Mouse (Mus musculus) hindbrain, embryonic 16.5 days (tissue): Measurements from ENCODE around the gene Lcn3. TPM values are rescaled to one million over a fixed set of nuclear protein-coding genes. Genes with fewer than 3 reads are reported as not detected.
"Not testable (repeated sequence)": the region's sequence is repeated elsewhere in the genome, so short reads cannot be mapped to it uniquely, and the experiment has no call there.

Experiments
- ATAC-seq: fragments of 200-750 bp; cut with Nextera tagmentation; 2 replicates; pipeline ENCODE4 v1.8.0; 2017; ENCODE audit warnings: moderate TSS enrichment, moderate library complexity
- H3K27ac ChIP-seq: fragments of 300-500 bp; sonication (generic); 2 replicates; pipeline ENCODE4 v1.5.1; 2014; ENCODE audit warnings: low read depth, mild to moderate bottlenecking, control low read depth, low read length, moderate library complexity
- H3K27me3 ChIP-seq: fragments of 300-500 bp; sonication (generic); replicated peaks from 2 replicates; pipeline ENCODE4 v1.6.1; 2014; ENCODE audit warnings: low read length; ENCODE audit not compliant: control insufficient read depth, insufficient read depth
- H3K36me3 ChIP-seq: fragments of 300-500 bp; sonication (generic); 2 replicates; pipeline ENCODE4 v1.6.1; 2014; ENCODE audit warnings: mild to moderate bottlenecking, low read length, moderate library complexity, mixed read lengths; ENCODE audit not compliant: control insufficient read depth, insufficient read depth
- H3K4me1 ChIP-seq: fragments of 300-500 bp; sonication (generic); 2 replicates; pipeline ENCODE4 v1.6.1; 2014; ENCODE audit warnings: low read depth, low read length; ENCODE audit not compliant: control insufficient read depth, insufficient read depth
- H3K4me2 ChIP-seq: fragments of 300-500 bp; sonication (generic); 2 replicates; pipeline ENCODE4 v1.6.1; 2014; ENCODE audit warnings: mild to moderate bottlenecking, low read length, control low read depth, moderate library complexity
- H3K4me3 ChIP-seq: fragments of 300-500 bp; sonication (generic); 2 replicates; pipeline ENCODE4 v1.5.1; 2014; ENCODE audit warnings: mild to moderate bottlenecking, low read length, control low read depth, moderate library complexity
- H3K9ac ChIP-seq: fragments of 300-500 bp; sonication (generic); 2 replicates; pipeline ENCODE4 v1.6.1; 2014; ENCODE audit warnings: low read depth, mild to moderate bottlenecking, control low read depth, low read length, moderate library complexity
- H3K9me3 ChIP-seq: fragments of 300-500 bp; sonication (generic); 2 replicates; pipeline ENCODE4 v1.6.1; 2014; ENCODE audit warnings: mild to moderate bottlenecking, low read length, moderate library complexity; ENCODE audit not compliant: control insufficient read depth
- WGBS: fragments of 180-500 bp; shearing (Covaris S2); extraction: QIAGEN DNeasy Blood & Tissue Kit; methylation state at CpG from one replicate; pipeline ENCODE4 v1.1.7; 2014; 5-methylcytosine and 5-hydroxymethylcytosine counted together
- polyA plus RNA-seq: library from polyadenylated mRNA; unstranded; fragments of >200 nt; fragmentation: Nextera tagmentation; extraction: Ambion mirVana; gene quantifications from 2 replicates; pipeline ENCODE4 v1.2.1, GENCODE M21; 2015

Gene Lcn3
- polyA plus RNA-seq, 1 experiment from 2014 or later = not detected

DNA sequence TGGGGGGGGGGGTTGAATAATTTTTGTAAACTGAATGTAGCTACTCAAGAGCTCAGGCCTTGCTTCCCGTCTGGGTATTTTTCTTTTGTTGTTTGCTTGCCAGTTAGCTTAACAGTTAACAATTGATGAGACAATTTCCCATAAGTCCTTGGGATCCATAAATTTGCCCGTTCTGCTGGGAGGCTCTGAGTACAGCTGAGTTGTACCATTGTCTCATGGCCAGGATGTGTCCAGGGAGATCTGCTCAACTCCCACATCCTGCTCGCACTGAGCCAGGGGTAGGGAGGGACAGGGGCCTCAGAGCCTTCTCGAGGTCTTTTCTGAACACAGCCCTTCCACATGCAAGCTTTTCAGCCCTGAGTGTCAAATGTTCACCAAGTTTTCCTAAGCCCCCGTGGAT lies 32.7 kb downstream of the Lcn3 start:
- no peaks in the 10 kb centered on the region for H3K36me3 ChIP-seq
- no peak overlapping the region for H3K4me2 ChIP-seq
- no peaks in the 10 kb centered on the region for H3K27me3 ChIP-seq
- no peaks in the 10 kb centered on the region for H3K9me3 ChIP-seq
- 38% methylated on average over 5 of the region's 5 CpGs for WGBS
- no peak overlapping the region for H3K4me3 ChIP-seq
- ATAC-seq = no peak
- no peak overlapping the region for H3K27ac ChIP-seq
- H3K9ac ChIP-seq = no peak overlapping the region
- H3K4me1 ChIP-seq = no peaks in the 10 kb centered on the region

DNA sequence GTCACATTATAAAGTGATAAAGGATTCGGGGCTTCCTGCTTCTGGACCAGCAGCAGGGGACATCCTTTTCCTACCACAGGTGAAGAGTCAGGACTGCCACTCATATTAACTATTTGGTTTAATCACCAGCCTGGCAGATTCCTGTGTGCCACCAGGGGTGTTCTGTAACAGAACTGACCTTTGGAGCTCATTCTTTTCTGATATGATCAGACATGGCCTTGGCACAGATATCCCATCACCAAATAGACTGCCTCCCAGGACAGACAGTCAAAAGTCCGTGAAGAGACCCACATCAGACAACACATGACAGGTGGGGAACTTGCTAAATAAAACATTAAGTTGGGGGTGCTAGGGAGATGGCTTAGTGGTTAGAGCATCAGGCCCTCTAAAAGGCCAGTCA lies 46.3 kb downstream of the Lcn3 start:
- Histone ChIP-seq H3K4me2 (no peak overlapping the region), H3K9ac (no peak overlapping the region), H3K4me1 (no peaks in the 10 kb centered on the region), H3K36me3 (no peaks in the 10 kb centered on the region), H3K4me3 (no peak overlapping the region), H3K27ac (no peak overlapping the region), H3K27me3 (no peaks in the 10 kb centered on the region), H3K9me3 (no peaks in the 10 kb centered on the region)
- ATAC-seq = no peak
- WGBS = 63% methylated on average over 2 of the region's 2 CpGs

- Histone ChIP-seq H3K9me3 (no peaks in the 10 kb centered on the region), H3K4me2 (no peak overlapping the region), H3K4me3 (no peak overlapping the region), H3K4me1 (no peaks in the 10 kb centered on the region), H3K27me3 (no peaks in the 10 kb centered on the region), H3K36me3 (no peaks in the 10 kb centered on the region), H3K27ac (no peak overlapping the region), H3K9ac (no peak overlapping the region)
- 84% methylated on average over 5 of the region's 5 CpGs for WGBS
- ATAC-seq = no peak
These were observed 48.0 kb downstream of the Lcn3 start for GRCm38 (mm10) chr2:25813364-25813763.

- H3K36me3 ChIP-seq, H3K4me3 ChIP-seq, ATAC-seq, H3K27ac ChIP-seq, H3K9me3 ChIP-seq, H3K27me3 ChIP-seq, H3K4me2 ChIP-seq, H3K4me1 ChIP-seq, H3K9ac ChIP-seq: not testable (repeated sequence)
- 79% methylated on average over 1 of the region's 1 CpGs for WGBS
These were observed 50.4 kb downstream of the Lcn3 start, which contains the start of gene Glt6d1 for GRCm38 (mm10) chr2:25815748-25816147. Glt6d1 (minus strand) TSS chr2:25815848.

Other genes with a start within 250 kb of the Lcn3 start
- gene Traf2, start 218.6 kb upstream of the Lcn3 start, polyA plus RNA-seq = 16.8 and 17.8 TPM in 2 replicates
- 384 and 413 TPM in 2 replicates for gene Edf1, start 207.7 kb upstream of the Lcn3 start, polyA plus RNA-seq
- gene Mamdc4, start 190.7 kb upstream of the Lcn3 start, polyA plus RNA-seq = 1.8 and 3.7 TPM in 2 replicates
- 164 and 178 TPM in 2 replicates for gene Phpt1, start 190.3 kb upstream of the Lcn3 start, polyA plus RNA-seq
- 12.0 and 15.1 TPM in 2 replicates for gene Ajm1, start 183.8 kb upstream of the Lcn3 start, polyA plus RNA-seq
- 65.3 and 71.8 TPM in 2 replicates for gene Rabl6, start 157.0 kb upstream of the Lcn3 start, polyA plus RNA-seq
- 0.13 and 0.34 TPM in 2 replicates for gene Ccdc183, start 147.9 kb upstream of the Lcn3 start, polyA plus RNA-seq
- 54.6 and 66.8 TPM in 2 replicates for gene Tmem141, start 143.6 kb upstream of the Lcn3 start, polyA plus RNA-seq
- 4.6 and 4.8 TPM in 2 replicates for gene Fcna, start 137.5 kb upstream of the Lcn3 start, polyA plus RNA-seq
- not detected in 2 replicates for gene Lcn8, start 112.4 kb upstream of the Lcn3 start, polyA plus RNA-seq
- not detected in 2 replicates for gene Lcn5, start 107.6 kb upstream of the Lcn3 start, polyA plus RNA-seq
- not detected in 2 replicates for gene Lcn6, start 88.8 kb upstream of the Lcn3 start, polyA plus RNA-seq
- not detected in 2 replicates for gene Lcn10, start 82.8 kb upstream of the Lcn3 start, polyA plus RNA-seq
- not detected in 2 replicates for gene Obp2a, start 65.5 kb upstream of the Lcn3 start, polyA plus RNA-seq
- 164 and 182 TPM in 2 replicates for gene Bmyc, start 58.8 kb upstream of the Lcn3 start, polyA plus RNA-seq
- not detected in 2 replicates for gene Obp2b, start 28.6 kb upstream of the Lcn3 start, polyA plus RNA-seq
- not detected in 2 replicates for gene Lcn11, start 11.4 kb downstream of the Lcn3 start, polyA plus RNA-seq
- gene Gm13539, start 16.7 kb downstream of the Lcn3 start, polyA plus RNA-seq = not detected in 2 replicates
- gene Glt6d1, start 50.3 kb downstream of the Lcn3 start, polyA plus RNA-seq = not detected in 2 replicates
- gene Lcn9, start 57.6 kb downstream of the Lcn3 start, polyA plus RNA-seq = not detected in 2 replicates
- gene Sohlh1, start 81.7 kb downstream of the Lcn3 start, polyA plus RNA-seq = not detected in 2 replicates
- 21.2 and 27.4 TPM in 2 replicates for gene Kcnt1, start 98.2 kb downstream of the Lcn3 start, polyA plus RNA-seq
- gene Camsap1, start 217.7 kb downstream of the Lcn3 start, polyA plus RNA-seq = 23.6 and 46.8 TPM in 2 replicates